Mouse (Mus musculus) heart, postnatal 0 days (tissue): ENCODE measurements around the gene Dnajc7. TPM values are rescaled to one million over a fixed set of nuclear protein-coding genes. Genes with fewer than 3 reads are reported as not detected.

Experiments
- ATAC-seq: fragments of 200-750 bp; cut with Nextera tagmentation; 2 replicates; pipeline ENCODE4 v1.8.0; 2017; ENCODE audit warnings: low read depth, moderate number of reproducible peaks, moderate library complexity; ENCODE audit not compliant: insufficient read depth
- DNase-seq: peaks from one replicate; pipeline ENCODE4 v3.0.0-alpha.2; 2016; ENCODE audit warnings: low spot score
- H3K27ac ChIP-seq: fragments of 300-500 bp; sonication (generic); 2 replicates; pipeline ENCODE4 v1.5.1; 2014; ENCODE audit warnings: low read depth, mild to moderate bottlenecking
- H3K27me3 ChIP-seq: fragments of 300-500 bp; sonication (generic); 2 replicates; pipeline ENCODE4 v1.6.1; 2014; ENCODE audit warnings: low read length, mixed read lengths; ENCODE audit not compliant: control insufficient read depth, insufficient read depth
- H3K36me3 ChIP-seq: fragments of 300-500 bp; sonication (generic); replicated peaks from 2 replicates; pipeline ENCODE4 v1.6.1; 2014; ENCODE audit warnings: low read length, mixed read lengths; ENCODE audit not compliant: control insufficient read depth, insufficient read depth
- H3K4me1 ChIP-seq: fragments of 300-500 bp; sonication (generic); 2 replicates; pipeline ENCODE4 v1.6.1; 2014; ENCODE audit warnings: antibody characterized with exemption; ENCODE audit not compliant: control insufficient read depth, insufficient read depth
- H3K4me2 ChIP-seq: fragments of 300-500 bp; sonication (generic); 2 replicates; pipeline ENCODE4 v1.6.1; 2014; ENCODE audit warnings: low read depth, mild to moderate bottlenecking, low read length, moderate library complexity
- H3K4me3 ChIP-seq: fragments of 300-500 bp; sonication (generic); 2 replicates; pipeline ENCODE4 v1.5.1; 2014; ENCODE audit warnings: low read depth, low read length
- H3K9ac ChIP-seq: fragments of 300-500 bp; sonication (generic); replicated peaks from 2 replicates; pipeline ENCODE4 v1.6.1; 2014; ENCODE audit warnings: low read depth, low read length, mixed read lengths
- H3K9me3 ChIP-seq: fragments of 300-500 bp; sonication (generic); replicated peaks from 2 replicates; pipeline ENCODE4 v1.6.1; 2016; ENCODE audit warnings: low read length; ENCODE audit not compliant: control insufficient read depth
- CTCF ChIP-seq: IDR thresholded peaks from 2 replicates; pipeline ENCODE4 v1.5.1; 2016; ENCODE audit warnings: antibody characterized with exemption, control low read depth, low read depth
- EP300 ChIP-seq: IDR thresholded peaks from 2 replicates; pipeline ENCODE4 v1.6.1; 2016; ENCODE audit warnings: antibody characterized with exemption, low read depth
- WGBS: fragments of 180-500 bp; shearing (Covaris S2); extraction: QIAGEN DNeasy Blood & Tissue Kit; methylation state at CpG from one replicate; pipeline ENCODE4 v1.1.7; 2014; 5-methylcytosine and 5-hydroxymethylcytosine counted together
- polyA plus RNA-seq: library from polyadenylated mRNA; unstranded; fragments of >200 nt; fragmentation: Nextera tagmentation; extraction: Ambion mirVana; gene quantifications from 2 replicates; pipeline ENCODE4 v1.2.1, GENCODE M21; 2015
- total RNA-seq: library from RNA; depleted of rRNA; stranded (reverse); fragments of >200 nt; gene quantifications from 2 replicates; pipeline ENCODE4 v1.2.3, GENCODE M21; 2014; ENCODE audit warnings: low replicate concordance

Gene Dnajc7
- total and polyA plus RNA-seq, 2 experiments from 2014 or later = 98.5 to 173 TPM

GRCm38 (mm10) chr11:100567229-100567628 is 52.7 kb downstream of the Dnajc7 start:
- Histone ChIP-seq H3K4me2 (no peak overlapping the region), H3K27ac (no peak overlapping the region), H3K9ac (no peak overlapping the region), H3K4me3 (no peak overlapping the region), H3K36me3 (no peaks in the 10 kb centered on the region), H3K4me1 (peaks cover 7% of the 10 kb centered on the region), H3K27me3 (no peaks in the 10 kb centered on the region), H3K9me3 (no peaks in the 10 kb centered on the region)
- TF ChIP-seq EP300 (no peak), CTCF (no peak)
- DNase-seq (no peak), ATAC-seq (no peak)
- WGBS = 71% methylated on average over 5 of the region's 5 CpGs

- Histone ChIP-seq H3K9ac (no peak overlapping the region), H3K9me3 (no peaks in the 10 kb centered on the region), H3K27me3 (no peaks in the 10 kb centered on the region), H3K4me3 (no peak overlapping the region), H3K4me2 (no peak overlapping the region), H3K36me3 (no peaks in the 10 kb centered on the region), H3K4me1 (no peaks in the 10 kb centered on the region), H3K27ac (no peak overlapping the region)
- no peak for DNase-seq
- 79% methylated on average over 6 of the region's 6 CpGs for WGBS
- no peak for ATAC-seq
- TF ChIP-seq EP300 (no peak), CTCF (no peak)
Observed at GRCm38 (mm10) chr11:100564703-100565102, 55.3 kb downstream of the Dnajc7 start.

GRCm38 (mm10) chr11:100564297-100564696 is 55.7 kb downstream of the Dnajc7 start:
- no peak overlapping the region for H3K27ac ChIP-seq
- H3K36me3 ChIP-seq = no peaks in the 10 kb centered on the region
- H3K4me1 ChIP-seq = no peaks in the 10 kb centered on the region
- no peaks in the 10 kb centered on the region for H3K9me3 ChIP-seq
- 55% methylated on average over 15 of the region's 15 CpGs for WGBS
- no peak overlapping the region for H3K9ac ChIP-seq
- no peaks in the 10 kb centered on the region for H3K27me3 ChIP-seq
- no peak overlapping the region for H3K4me3 ChIP-seq
- no peak for DNase-seq
- no peak overlapping the region for H3K4me2 ChIP-seq
- TF ChIP-seq CTCF (no peak), EP300 (no peak)
- ATAC-seq = no peak

- Histone ChIP-seq H3K4me1 (no peaks in the 10 kb centered on the region), H3K4me3 (no peak overlapping the region), H3K9me3 (no peaks in the 10 kb centered on the region), H3K27me3 (no peaks in the 10 kb centered on the region), H3K27ac (no peak overlapping the region), H3K4me2 (no peak overlapping the region), H3K9ac (no peak overlapping the region), H3K36me3 (no peaks in the 10 kb centered on the region)
- ATAC-seq (no peak), DNase-seq (no peak)
- WGBS = 72% methylated on average over 5 of the region's 5 CpGs
- no peak for TF ChIP-seq EP300
- TF ChIP-seq CTCF = no peak
Observed at GRCm38 (mm10) chr11:100561748-100562147, 58.2 kb downstream of the Dnajc7 start.

GRCm38 (mm10) chr11:100559476-100559875 is 60.5 kb downstream of the Dnajc7 start:
- DNase-seq (no peak), ATAC-seq (no peak)
- WGBS = 42% methylated on average over 7 of the region's 7 CpGs
- Histone ChIP-seq H3K27ac (no peak overlapping the region), H3K9ac (no peak overlapping the region), H3K4me3 (no peak overlapping the region), H3K27me3 (no peaks in the 10 kb centered on the region), H3K9me3 (no peaks in the 10 kb centered on the region), H3K4me2 (no peak overlapping the region), H3K36me3 (no peaks in the 10 kb centered on the region), H3K4me1 (no peaks in the 10 kb centered on the region)
- TF ChIP-seq EP300 (no peak), CTCF (no peak)

- TF ChIP-seq EP300 (no peak), CTCF (no peak)
- no peak overlapping the region for H3K4me3 ChIP-seq
- H3K4me2 ChIP-seq = no peak overlapping the region
- no peak overlapping the region for H3K9ac ChIP-seq
- no peaks in the 10 kb centered on the region for H3K36me3 ChIP-seq
- ATAC-seq (no peak), DNase-seq (no peak)
- no peak overlapping the region for H3K27ac ChIP-seq
- 73% methylated on average over 3 of the region's 3 CpGs for WGBS
- no peaks in the 10 kb centered on the region for H3K4me1 ChIP-seq
- H3K27me3 ChIP-seq = no peaks in the 10 kb centered on the region
- no peaks in the 10 kb centered on the region for H3K9me3 ChIP-seq
Observed at GRCm38 (mm10) chr11:100557563-100557962, 62.4 kb downstream of the Dnajc7 start.
